Mouse (Mus musculus): Measurements from ENCODE around the gene Btd. TPM values are rescaled to one million over a fixed set of nuclear protein-coding genes. Genes with fewer than 3 reads are reported as not detected.

Btd gene
- total RNA-seq, 2 experiments from 2014 or later, result 7.8 to 13.2 TPM

GRCm38 (mm10) chr14:31664903-31665565 is 24.2 kb downstream of the Btd start:
- no peak for DNase-seq

DNA sequence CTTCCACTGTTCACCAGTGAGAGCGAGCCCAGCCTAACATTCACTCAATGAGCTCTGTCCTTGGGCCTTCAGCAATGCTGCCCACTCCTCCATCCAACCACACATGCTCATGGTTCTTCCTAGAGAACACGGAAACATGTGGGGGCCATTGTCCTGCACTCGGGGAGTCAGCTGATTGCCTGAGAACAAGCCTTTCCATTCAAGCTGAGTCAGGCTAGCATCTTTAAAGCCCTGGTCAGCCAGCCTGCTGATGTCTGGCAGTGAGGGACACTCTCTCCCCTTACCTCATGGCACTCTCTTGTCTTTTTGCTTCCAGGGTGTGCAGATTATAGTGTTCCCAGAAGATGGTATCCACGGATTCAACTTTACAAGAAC is 24.7 kb downstream of the Btd start:
- no peak for DNase-seq

GRCm38 (mm10) chr14:31666931-31667705 is 26.3 kb downstream of the Btd start:
- no peak for DNase-seq

- peak in 1 of 2 experiments; percentile 30 for DNase-seq
Observed at GRCm38 (mm10) chr14:31667741-31668140, 26.9 kb downstream of the Btd start.

DNA sequence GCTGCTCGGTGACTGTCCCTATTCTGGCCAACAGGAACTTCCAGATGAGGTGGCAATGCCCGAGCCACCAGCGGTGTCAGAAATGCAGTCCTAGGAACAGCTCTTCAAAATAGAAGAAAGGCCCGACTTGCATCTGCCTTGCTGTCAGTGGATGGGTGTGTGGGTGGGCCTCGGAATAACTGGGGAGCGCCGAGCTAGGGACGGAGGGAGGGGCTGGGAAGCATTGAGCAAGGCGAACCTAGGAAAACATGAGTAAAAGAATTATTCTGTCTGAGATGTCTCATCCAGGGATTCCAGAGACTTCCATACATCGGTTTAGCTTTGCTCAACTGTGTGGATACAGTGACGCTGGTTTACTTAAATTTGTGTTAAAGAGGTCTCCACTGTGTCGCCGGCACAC is 27.5 kb downstream of the Btd start:
- DNase-seq, result no peak

- peak; percentile 85 to 87 for DNase-seq
Observed at GRCm38 (mm10) chr14:31669161-31669611, 28.4 kb downstream of the Btd start.

- peak; percentile 67 to 85 for DNase-seq
Observed at GRCm38 (mm10) chr14:31669642-31670490, 29.0 kb downstream of the Btd start.

DNA sequence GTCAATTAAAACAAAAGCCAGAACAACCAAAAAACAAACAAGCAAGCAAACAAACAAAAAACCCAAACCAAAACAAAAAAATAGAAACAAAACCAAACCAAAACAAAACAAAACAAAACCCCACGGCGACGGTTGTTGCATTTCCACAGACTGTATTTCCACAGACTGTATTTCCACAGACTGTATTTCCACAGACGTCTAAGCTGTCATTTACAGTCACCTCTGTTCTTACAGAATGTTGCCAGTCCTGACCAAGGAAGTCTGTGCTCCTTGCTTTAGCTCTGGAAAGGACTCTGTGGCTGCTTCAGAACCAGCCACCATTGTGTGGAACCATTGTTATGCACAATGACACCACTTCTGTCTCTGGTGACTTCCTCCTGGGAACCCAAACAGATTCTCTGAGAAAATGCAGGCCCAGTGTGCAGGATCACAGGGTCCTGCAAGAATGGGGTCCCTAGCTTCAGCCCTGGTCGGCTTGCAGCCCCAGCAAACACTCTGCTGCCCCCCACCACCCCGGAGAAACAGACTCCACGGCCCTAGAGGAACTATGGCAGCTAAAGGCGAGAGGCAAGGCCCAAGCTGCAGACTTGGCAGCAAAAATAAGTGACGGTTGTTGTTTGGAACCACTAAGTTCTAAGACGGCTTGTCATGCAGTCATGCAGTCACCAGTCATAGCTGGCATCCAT is 30.9 kb downstream of the Btd start:
- no peak for DNase-seq

GRCm38 (mm10) chr14:31680656-31681055 is 39.8 kb downstream of the Btd start:
- no peak for DNase-seq

DNA sequence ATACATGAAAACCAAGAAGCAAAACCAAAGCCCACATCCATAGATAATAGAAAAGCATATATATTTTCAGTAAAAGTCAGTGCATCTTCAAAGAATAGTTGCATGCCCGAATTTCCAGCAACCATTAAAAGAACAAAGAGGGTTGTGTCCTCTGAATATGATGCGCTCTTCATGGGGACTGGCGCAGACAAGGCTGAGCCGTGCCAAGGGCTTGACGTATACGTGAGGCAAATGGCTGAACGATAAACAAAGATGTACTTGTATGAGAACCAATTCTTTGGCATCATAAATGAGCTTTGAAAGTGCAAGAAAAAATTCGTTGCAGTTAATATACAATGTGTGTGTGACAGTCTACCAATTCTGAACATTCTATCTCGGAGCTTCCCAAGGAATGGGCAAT is 40.5 kb downstream of the Btd start:
- no peak for DNase-seq

DNA sequence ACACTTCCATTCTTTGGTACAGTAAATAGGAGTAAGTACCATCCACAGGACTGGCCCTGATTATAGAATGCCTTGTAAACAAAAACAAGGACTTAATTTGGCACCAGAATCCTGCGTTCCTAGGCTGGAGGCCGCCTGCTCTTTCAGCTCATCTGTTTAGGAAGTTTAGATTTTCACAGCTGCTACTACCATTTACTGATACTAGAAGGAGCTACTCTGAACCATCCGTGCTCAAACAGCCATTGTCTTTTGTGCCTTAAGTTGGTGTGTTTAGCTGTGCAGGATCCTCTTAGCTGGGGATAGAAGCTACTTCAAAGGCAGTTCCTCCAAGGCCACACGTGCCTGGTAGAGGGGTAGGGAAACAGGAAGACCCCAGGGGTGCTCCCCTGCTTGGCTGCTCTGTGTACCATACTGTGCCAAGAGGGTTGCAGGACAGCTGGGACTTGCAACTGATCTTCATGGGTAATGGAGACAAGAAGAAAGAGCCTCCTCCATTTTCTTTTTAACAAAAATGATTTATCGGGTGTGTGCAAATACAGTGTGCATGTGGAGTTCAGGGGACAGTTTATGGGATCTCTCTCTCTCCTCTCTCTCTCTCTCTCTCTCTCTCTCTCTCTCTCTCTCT is 41.2 kb downstream of the Btd start:
- DNase-seq, result no peak

GRCm38 (mm10) chr14:31683610-31684009 is 42.8 kb downstream of the Btd start:
- no peak for DNase-seq

DNA sequence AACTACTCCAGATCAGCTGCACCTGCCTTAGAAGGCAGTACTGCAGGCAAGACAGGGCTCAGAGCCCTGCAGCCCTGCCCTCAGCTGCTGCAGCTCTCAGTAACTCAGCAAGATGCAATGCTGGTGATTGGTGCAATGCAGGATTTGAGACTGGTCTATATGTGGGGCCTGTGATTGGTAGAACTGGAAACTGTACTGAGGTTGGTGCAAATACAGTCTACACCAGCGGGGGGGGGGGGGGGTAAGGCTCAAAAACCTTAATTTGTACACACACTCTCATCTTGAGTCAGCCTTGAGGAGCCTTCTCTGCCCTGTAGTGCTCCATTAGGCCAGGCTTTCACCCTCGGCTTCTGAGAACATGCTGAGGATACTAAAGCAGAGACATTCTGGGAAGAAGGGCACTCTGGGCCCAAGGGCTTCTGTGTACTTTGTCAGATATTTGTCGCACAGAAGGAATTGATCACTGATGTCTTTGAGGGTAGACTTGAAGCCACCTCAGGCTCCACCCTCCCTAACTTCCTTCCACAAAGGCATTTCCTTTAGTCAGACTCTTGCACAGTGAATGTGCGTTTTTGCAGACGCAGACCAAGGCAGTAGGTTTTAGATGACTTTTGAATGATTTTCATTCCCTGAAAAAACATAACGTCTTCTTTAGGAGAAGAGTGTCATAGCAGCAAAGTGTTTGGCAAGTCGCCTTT is 43.7 kb downstream of the Btd start:
- no peak for DNase-seq

GRCm38 (mm10) chr14:31685680-31686079 is 44.9 kb downstream of the Btd start:
- no peak for DNase-seq

- no peak for DNase-seq
Observed at GRCm38 (mm10) chr14:31686231-31686630, 45.4 kb downstream of the Btd start.

DNA sequence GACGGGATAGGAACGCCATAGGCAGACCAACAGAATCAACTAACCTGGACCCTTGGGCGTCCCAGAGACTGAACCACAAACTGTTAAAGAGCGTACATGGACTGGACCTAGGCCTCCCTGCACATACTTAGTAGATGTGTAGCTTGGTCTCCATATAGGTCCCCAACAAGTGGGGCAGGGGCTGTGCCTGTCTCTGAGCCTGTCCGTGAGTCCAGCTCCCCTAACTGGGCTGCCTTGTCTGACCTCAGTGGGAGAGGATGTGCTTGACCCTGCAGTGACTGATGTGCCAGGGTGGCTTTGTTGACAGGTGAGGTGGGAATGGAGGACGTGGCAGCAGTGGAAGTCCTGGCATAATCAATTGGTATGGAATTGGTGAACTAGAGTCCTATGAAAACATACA is 51.7 kb downstream of the Btd start:
- no peak for DNase-seq

- DNase-seq, result no peak
Observed at GRCm38 (mm10) chr14:31696206-31696984, 55.6 kb downstream of the Btd start.

- DNase-seq, result no peak
Observed at GRCm38 (mm10) chr14:31696985-31697303, 56.1 kb downstream of the Btd start.

DNA sequence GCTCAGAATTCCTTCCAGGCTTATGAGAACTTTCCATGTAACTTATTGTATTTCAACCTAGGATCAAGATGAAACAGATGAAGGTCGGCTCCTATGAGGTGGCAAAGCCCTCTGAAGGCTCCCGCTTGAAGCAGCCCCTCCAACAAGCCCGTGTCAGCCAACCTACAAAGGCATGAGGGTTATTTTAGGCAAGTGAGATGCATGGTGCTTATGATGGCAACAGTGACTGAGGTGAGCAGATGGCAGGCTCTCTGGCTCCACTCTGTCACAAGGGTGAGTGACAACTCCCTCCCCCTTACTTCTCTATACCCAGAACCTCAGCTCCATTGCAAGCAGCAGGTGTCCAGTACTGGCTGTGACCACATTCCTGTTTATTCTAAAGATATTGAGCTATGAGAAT is 56.5 kb downstream of the Btd start:
- peak; percentile 19 to 32 for DNase-seq

DNA sequence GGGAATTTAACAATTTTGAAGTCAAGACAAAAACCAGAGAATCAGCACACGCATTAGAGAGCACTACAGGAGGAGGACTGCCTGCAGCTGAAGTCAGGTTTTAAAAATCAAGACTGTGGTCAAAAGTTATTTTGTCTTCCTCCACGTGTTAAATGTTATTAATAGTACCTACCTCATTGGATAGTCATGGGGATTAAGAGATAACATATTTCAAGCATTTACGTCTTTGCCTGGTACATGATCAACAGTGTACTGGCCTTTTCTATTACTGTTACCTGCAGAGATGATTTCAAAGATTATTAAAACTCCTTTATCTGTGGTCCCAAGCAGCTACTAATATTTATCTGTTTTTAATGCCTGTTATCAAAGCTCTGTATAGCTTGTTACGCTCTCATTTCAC is 56.9 kb downstream of the Btd start:
- no peak for DNase-seq

All from heart, adult 18-20 months (tissue).